Mouse (Mus musculus) limb, embryonic 15.5 days (tissue): ENCODE measurements around the gene Mecom. TPM values are rescaled to one million over a fixed set of nuclear protein-coding genes. Genes with fewer than 3 reads are reported as not detected.
A peak's percentile ranks its signal among the peaks of the same experiment; 100 is the strongest.

Source experiments
- ATAC-seq: fragments of 200-750 bp; cut with Nextera tagmentation; 2 replicates; pipeline ENCODE4 v1.8.0; 2017; ENCODE audit warnings: low read depth, moderate TSS enrichment; ENCODE audit not compliant: insufficient number of reproducible peaks, low FRiP score, low TSS enrichment
- H3K27ac ChIP-seq: fragments of 300-500 bp; sonication (generic); 2 replicates; pipeline ENCODE4 v1.5.1; 2015; ENCODE audit warnings: moderate library complexity, mild to moderate bottlenecking, inconsistent platforms
- H3K27me3 ChIP-seq: fragments of 300-500 bp; sonication (generic); 2 replicates; pipeline ENCODE4 v1.6.1; 2015; ENCODE audit warnings: inconsistent platforms
- H3K36me3 ChIP-seq: fragments of 300-500 bp; sonication (generic); 2 replicates; pipeline ENCODE4 v1.6.1; 2015; ENCODE audit warnings: inconsistent platforms
- H3K4me1 ChIP-seq: fragments of 300-500 bp; sonication (generic); 2 replicates; pipeline ENCODE4 v1.6.1; 2015; ENCODE audit warnings: inconsistent platforms
- H3K4me2 ChIP-seq: fragments of 300-500 bp; sonication (generic); 2 replicates; pipeline ENCODE4 v1.6.1; 2015; ENCODE audit warnings: mild to moderate bottlenecking, inconsistent platforms
- H3K4me3 ChIP-seq: fragments of 300-500 bp; sonication (generic); 2 replicates; pipeline ENCODE4 v1.5.1; 2015; ENCODE audit warnings: mild to moderate bottlenecking, inconsistent platforms
- H3K9ac ChIP-seq: fragments of 300-500 bp; sonication (generic); 2 replicates; pipeline ENCODE4 v1.6.1; 2015; ENCODE audit warnings: inconsistent platforms
- H3K9me3 ChIP-seq: fragments of 300-500 bp; sonication (generic); 2 replicates; pipeline ENCODE4 v1.6.1; 2016; ENCODE audit warnings: inconsistent platforms
- WGBS: fragments of 180-500 bp; shearing (Covaris S2); methylation state at CpG from one replicate; pipeline ENCODE4 v1.1.7; 2015; 5-methylcytosine and 5-hydroxymethylcytosine counted together
- polyA plus RNA-seq: library from polyadenylated mRNA; unstranded; fragments of >200 nt; fragmentation: Nextera tagmentation; extraction: Ambion mirVana; gene quantifications from 2 replicates; pipeline ENCODE4 v1.2.1, GENCODE M21; 2015

Gene Mecom
- polyA plus RNA-seq, 1 experiment from 2014 or later, result 38.4 TPM

GRCm38 (mm10) chr3:30097129-30097528 is 450.7 kb downstream of the Mecom start:
- Histone ChIP-seq H3K27ac (no peak overlapping the region), H3K9ac (no peak overlapping the region), H3K4me3 (no peak overlapping the region), H3K27me3 (no peaks in the 10 kb centered on the region), H3K9me3 (no peaks in the 10 kb centered on the region), H3K36me3 (no peaks in the 10 kb centered on the region), H3K4me2 (no peak overlapping the region), H3K4me1 (peaks cover 8% of the 10 kb centered on the region; the same call in 1 of the 2 replicates)
- no peak for ATAC-seq
- WGBS, result 57% methylated on average over 4 of the region's 4 CpGs

GRCm38 (mm10) chr3:30093005-30093404 is 454.8 kb downstream of the Mecom start:
- Histone ChIP-seq H3K27ac (no peak overlapping the region), H3K27me3 (no peaks in the 10 kb centered on the region), H3K9me3 (no peaks in the 10 kb centered on the region), H3K4me1 (peaks cover 14% of the 10 kb centered on the region; the same call in 1 of the 2 replicates), H3K4me2 (no peak overlapping the region), H3K9ac (no peak overlapping the region), H3K36me3 (no peaks in the 10 kb centered on the region), H3K4me3 (no peak overlapping the region)
- WGBS, result 30% methylated on average over 1 of the region's 1 CpGs
- ATAC-seq, result no peak

DNA sequence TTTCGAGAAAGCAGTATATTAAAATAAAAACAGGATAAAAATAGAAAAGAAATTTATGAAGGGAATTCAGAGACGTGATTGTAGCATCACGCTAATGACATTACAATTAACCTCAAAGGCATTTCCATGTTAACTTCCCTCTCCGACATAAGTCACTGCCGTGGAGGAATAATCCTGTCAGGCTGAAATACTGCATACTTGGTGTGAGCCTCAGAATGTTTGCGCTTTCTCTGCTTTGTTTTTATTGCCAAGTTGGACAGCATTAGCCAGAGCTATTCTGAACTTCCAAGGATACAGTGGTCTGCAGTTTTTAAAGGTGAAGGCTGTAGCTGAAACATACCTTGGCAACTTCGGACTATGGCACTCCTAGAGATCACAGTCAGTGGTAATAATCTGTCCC is 455.3 kb downstream of the Mecom start:
- H3K36me3 ChIP-seq, result no peaks in the 10 kb centered on the region
- H3K27ac ChIP-seq, result no peak overlapping the region
- H3K9me3 ChIP-seq, result no peaks in the 10 kb centered on the region
- no peak overlapping the region for H3K4me3 ChIP-seq
- no peak overlapping the region for H3K4me2 ChIP-seq
- no peak overlapping the region for H3K9ac ChIP-seq
- H3K4me1 ChIP-seq, result peaks cover 11% of the 10 kb centered on the region; the same call in 1 of the 2 replicates
- WGBS, result 45% methylated on average over 7 of the region's 7 CpGs
- no peaks in the 10 kb centered on the region for H3K27me3 ChIP-seq
- no peak for ATAC-seq

DNA sequence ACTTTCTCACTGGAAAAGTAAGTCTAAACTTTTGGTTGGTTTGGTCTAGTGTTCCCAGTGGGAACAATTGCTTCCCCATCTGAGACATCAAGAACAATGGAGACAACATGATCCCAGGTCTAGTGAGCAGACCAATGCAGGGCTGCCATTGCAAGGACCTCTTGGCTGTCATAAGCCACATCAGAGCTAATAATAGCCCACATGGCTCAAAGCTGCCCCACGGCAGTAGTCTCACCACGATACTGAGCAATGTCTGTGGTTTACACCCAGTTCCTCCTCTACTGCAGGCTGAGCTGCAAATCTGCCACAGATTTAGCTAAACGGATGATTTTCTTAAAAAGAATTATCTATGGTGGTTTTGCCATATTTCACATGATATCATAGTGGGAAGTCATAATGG is 455.9 kb downstream of the Mecom start:
- Histone ChIP-seq H3K9ac (no peak overlapping the region), H3K9me3 (no peaks in the 10 kb centered on the region), H3K27me3 (no peaks in the 10 kb centered on the region), H3K27ac (no peak overlapping the region), H3K4me1 (peaks cover 11% of the 10 kb centered on the region; the same call in 1 of the 2 replicates), H3K36me3 (no peaks in the 10 kb centered on the region), H3K4me2 (no peak overlapping the region), H3K4me3 (no peak overlapping the region)
- 60% methylated on average over 3 of the region's 3 CpGs for WGBS
- ATAC-seq, result no peak

DNA sequence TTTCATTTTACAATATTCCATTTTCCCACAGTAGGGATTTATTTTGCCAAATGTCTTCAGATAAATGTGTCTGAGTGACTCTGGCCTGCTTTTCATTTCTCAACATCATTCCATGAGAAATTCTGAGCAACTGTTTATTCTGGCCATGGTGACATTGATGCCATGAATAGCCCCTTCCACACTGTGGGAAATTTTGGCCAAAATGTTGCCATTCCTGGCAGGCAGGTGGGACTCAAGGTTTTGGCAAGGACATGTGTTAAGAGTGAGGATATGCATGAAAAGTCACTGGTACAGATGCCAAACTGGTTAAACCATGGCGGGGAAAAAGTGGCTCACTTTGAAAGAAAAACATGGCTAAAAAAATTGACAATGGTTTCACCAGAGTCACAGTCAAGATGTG is 456.4 kb downstream of the Mecom start:
- Histone ChIP-seq H3K4me1 (peaks cover 11% of the 10 kb centered on the region; the same call in 1 of the 2 replicates), H3K4me2 (no peak overlapping the region), H3K9ac (no peak overlapping the region), H3K9me3 (no peaks in the 10 kb centered on the region), H3K36me3 (no peaks in the 10 kb centered on the region), H3K4me3 (no peak overlapping the region), H3K27ac (no peak overlapping the region), H3K27me3 (no peaks in the 10 kb centered on the region)
- WGBS, result 74% methylated on average over 1 of the region's 1 CpGs
- ATAC-seq, result no peak

DNA sequence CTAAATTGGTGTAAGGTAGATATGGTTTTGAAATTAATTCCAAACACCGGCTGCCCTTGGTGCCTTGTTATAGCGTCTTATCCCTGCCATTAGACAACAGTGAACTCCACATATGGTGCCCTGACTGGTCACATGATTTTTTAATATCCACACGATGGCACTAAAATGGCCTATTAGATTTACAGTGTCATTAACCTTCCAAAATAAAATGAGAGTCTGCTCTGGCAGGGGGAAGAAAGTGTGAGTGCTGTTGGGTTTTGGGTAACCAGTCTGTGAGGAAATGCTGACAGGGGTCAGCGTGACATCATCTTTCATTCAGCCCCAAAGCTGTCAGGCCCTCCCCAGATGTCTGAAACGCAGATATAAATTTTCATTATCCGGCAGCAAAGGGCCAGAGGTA is 461.7 kb downstream of the Mecom start:
- H3K4me1 ChIP-seq, result peaks cover 11% of the 10 kb centered on the region
- H3K4me2 ChIP-seq, result no peak overlapping the region
- 33% methylated on average over 6 of the region's 6 CpGs for WGBS
- no peak overlapping the region for H3K27ac ChIP-seq
- no peak for ATAC-seq
- no peak overlapping the region for H3K4me3 ChIP-seq
- H3K9me3 ChIP-seq, result no peaks in the 10 kb centered on the region
- H3K9ac ChIP-seq, result no peak overlapping the region
- H3K27me3 ChIP-seq, result no peaks in the 10 kb centered on the region
- H3K36me3 ChIP-seq, result no peaks in the 10 kb centered on the region

GRCm38 (mm10) chr3:30083842-30084241 is 464.0 kb downstream of the Mecom start:
- H3K9ac ChIP-seq, result no peak overlapping the region
- H3K4me2 ChIP-seq, result no peak overlapping the region
- 0 out of 2 replicates have a peak overlapping the region, but pooled peaks have one; percentile 27 for H3K27ac ChIP-seq
- no peaks in the 10 kb centered on the region for H3K36me3 ChIP-seq
- no peak overlapping the region for H3K4me3 ChIP-seq
- H3K9me3 ChIP-seq, result no peaks in the 10 kb centered on the region
- H3K27me3 ChIP-seq, result no peaks in the 10 kb centered on the region
- peaks cover 9% of the 10 kb centered on the region for H3K4me1 ChIP-seq
- peak; percentile 65; the same call in 1 of the 2 replicates for ATAC-seq
- WGBS, result 50% methylated on average over 1 of the region's 1 CpGs

DNA sequence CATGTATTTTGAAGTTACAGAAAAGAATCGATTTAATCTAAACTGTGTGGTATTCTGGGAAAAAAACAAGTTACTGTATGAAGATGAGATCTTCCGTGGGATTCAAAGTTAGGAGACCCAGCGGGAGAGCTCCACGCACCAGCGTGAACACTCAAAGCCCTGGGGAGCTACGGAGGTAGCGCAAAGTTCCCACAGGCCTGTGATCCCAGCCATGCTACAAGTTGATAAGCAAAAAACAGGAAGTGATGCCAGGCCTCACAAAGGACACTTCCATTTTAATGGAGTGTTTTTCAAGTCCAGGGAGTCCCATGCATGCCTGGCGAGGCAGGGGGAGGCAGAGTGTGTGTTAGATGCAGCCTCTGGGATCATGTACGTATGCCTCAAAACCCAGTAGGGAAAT is 464.5 kb downstream of the Mecom start:
- Histone ChIP-seq H3K9me3 (no peaks in the 10 kb centered on the region), H3K4me2 (no peak overlapping the region), H3K9ac (no peak overlapping the region), H3K36me3 (no peaks in the 10 kb centered on the region), H3K4me3 (no peak overlapping the region), H3K4me1 (peaks cover 9% of the 10 kb centered on the region), H3K27ac (0 out of 2 replicates have a peak overlapping the region, but pooled peaks have one; percentile 27), H3K27me3 (no peaks in the 10 kb centered on the region)
- no peak for ATAC-seq
- WGBS, result 84% methylated on average over 9 of the region's 9 CpGs

- Histone ChIP-seq H3K9ac (no peak overlapping the region), H3K4me3 (no peak overlapping the region), H3K27me3 (no peaks in the 10 kb centered on the region), H3K36me3 (no peaks in the 10 kb centered on the region), H3K4me2 (no peak overlapping the region), H3K4me1 (peaks cover 9% of the 10 kb centered on the region), H3K27ac (no peak overlapping the region; the same call in 1 of the 2 replicates), H3K9me3 (no peaks in the 10 kb centered on the region)
- WGBS, result 65% methylated on average over 7 of the region's 7 CpGs
- no peak for ATAC-seq
Observed at GRCm38 (mm10) chr3:30080827-30081226, 467.0 kb downstream of the Mecom start.

GRCm38 (mm10) chr3:30076522-30076921 is 471.3 kb downstream of the Mecom start:
- Histone ChIP-seq H3K4me3 (no peak overlapping the region), H3K4me1 (peaks cover 3% of the 10 kb centered on the region; the same call in 1 of the 2 replicates), H3K4me2 (no peak overlapping the region), H3K36me3 (no peaks in the 10 kb centered on the region), H3K9me3 (no peaks in the 10 kb centered on the region), H3K27ac (no peak overlapping the region), H3K9ac (no peak overlapping the region), H3K27me3 (no peaks in the 10 kb centered on the region)
- 82% methylated on average over 7 of the region's 7 CpGs for WGBS
- no peak for ATAC-seq

GRCm38 (mm10) chr3:30071271-30071670 is 476.5 kb downstream of the Mecom start:
- Histone ChIP-seq H3K27ac (no peak overlapping the region), H3K4me3 (no peak overlapping the region), H3K9ac (no peak overlapping the region), H3K27me3 (no peaks in the 10 kb centered on the region), H3K4me2 (no peak overlapping the region), H3K36me3 (no peaks in the 10 kb centered on the region), H3K9me3 (no peaks in the 10 kb centered on the region), H3K4me1 (no peaks in the 10 kb centered on the region)
- no peak for ATAC-seq

DNA sequence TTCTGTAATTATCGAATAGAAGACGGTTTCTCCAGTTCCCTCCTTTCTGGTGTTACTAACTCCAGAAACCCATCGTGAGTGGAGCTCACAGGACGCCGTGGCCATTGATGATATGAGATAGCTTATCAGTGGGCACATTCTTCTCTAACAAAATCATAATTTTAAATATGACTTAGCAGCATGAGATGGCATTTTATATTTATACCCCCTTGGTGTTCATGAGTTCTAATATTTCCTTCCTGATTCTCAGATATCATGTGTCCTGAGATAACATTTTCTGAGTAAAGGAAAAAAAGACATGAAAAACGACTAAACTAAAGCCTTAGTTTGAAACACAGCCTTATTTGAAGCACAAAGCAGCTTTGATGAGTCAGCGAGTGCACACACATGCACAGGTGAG is 481.3 kb downstream of the Mecom start:
- ATAC-seq, result no peak
- WGBS, result 77% methylated on average over 7 of the region's 7 CpGs
- Histone ChIP-seq H3K4me3 (no peak overlapping the region), H3K4me1 (no peaks in the 10 kb centered on the region), H3K9me3 (no peaks in the 10 kb centered on the region), H3K36me3 (no peaks in the 10 kb centered on the region), H3K9ac (no peak overlapping the region), H3K27me3 (no peaks in the 10 kb centered on the region), H3K4me2 (no peak overlapping the region), H3K27ac (no peak overlapping the region)

DNA sequence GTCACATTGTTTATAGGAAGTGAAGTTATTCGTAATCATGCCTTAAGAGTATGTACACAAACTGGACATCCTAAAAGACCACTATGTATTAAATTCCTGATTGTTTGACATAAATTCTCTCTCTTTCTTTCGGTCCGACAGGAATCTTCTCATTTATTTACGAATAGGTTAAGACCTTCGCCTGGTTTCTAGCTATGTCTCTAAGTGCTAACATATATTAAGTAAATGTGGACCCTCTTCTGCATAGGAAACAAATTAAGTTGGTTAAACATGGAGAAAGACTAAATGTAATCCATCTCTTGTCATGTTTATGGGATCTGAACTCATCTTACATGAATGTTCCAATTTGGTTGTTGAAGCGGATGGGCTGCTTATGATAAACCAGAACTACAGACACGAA is 487.8 kb downstream of the Mecom start:
- 94% methylated on average over 7 of the region's 7 CpGs for WGBS

More for the DNA sequence above, 487.8 kb downstream of the Mecom start:
- H3K9ac ChIP-seq, result no peak overlapping the region
- no peaks in the 10 kb centered on the region for H3K4me1 ChIP-seq
- H3K4me2 ChIP-seq, result no peak overlapping the region
- ATAC-seq, result no peak
- no peaks in the 10 kb centered on the region for H3K9me3 ChIP-seq
- H3K36me3 ChIP-seq, result no peaks in the 10 kb centered on the region
- H3K4me3 ChIP-seq, result no peak overlapping the region
- H3K27me3 ChIP-seq, result no peaks in the 10 kb centered on the region
- no peak overlapping the region for H3K27ac ChIP-seq
